In genomic region chr6:114145650-114146329, GRCm38 (mm10) we compare ENCODE assay signal across 32 mouse cellular contexts. TPM values are rescaled to one million over a fixed set of nuclear protein-coding genes. Genes with fewer than 3 reads are reported as not detected.
DNase-seq lines count a peak whose midpoint lies in the region; ATAC-seq and TF ChIP-seq lines count a peak whose summit lies in the region.
"Had no signal": no experiment of that assay in that cellular context is flagged by ENCODE, and none has a peak within 500 bp of the region (broad histone marks: within the 10 kb centered on the region; RNA-seq: fewer than 3 reads in every experiment).

No protein-coding gene starts in this region.

- 0 out of 2 replicates have a peak, but pooled peaks cover 4% of the 10 kb centered on the region for H3K27me3 ChIP-seq in liver, embryonic 12.5 days (replicated peaks)
- no peaks in the 10 kb centered on the region for H3K27me3 ChIP-seq in liver, postnatal 0 days (ENCODE audit: insufficient read depth, low read length)
- no peaks in the 10 kb centered on the region for H3K27me3 ChIP-seq in kidney, embryonic 16.5 days (ENCODE audit: insufficient read depth, low read length)
- H3K27me3 ChIP-seq: embryonic facial prominence, embryonic 13.5 days; forebrain, embryonic 13.5 days; neural tube, embryonic 12.5 days had no signal

- H3K4me2 ChIP-seq in liver, embryonic 12.5 days = no peak overlapping the region
- H3K4me2 ChIP-seq in liver, postnatal 0 days (ENCODE audit: low read depth, low read length) = no peak overlapping the region
- no peak overlapping the region for H3K4me2 ChIP-seq in kidney, embryonic 16.5 days (replicated peaks; ENCODE audit: low read depth, low read length)
- H3K4me2 ChIP-seq: embryonic facial prominence, embryonic 13.5 days; forebrain, embryonic 13.5 days; heart, embryonic 12.5 days; hindbrain, embryonic 14.5 days; kidney, embryonic 15.5 days; lung, embryonic 14.5 days; midbrain, embryonic 12.5 days; neural tube, embryonic 12.5 days had no signal

- no peak for TF ChIP-seq EP300 in liver, postnatal 0 days (IDR thresholded peaks at IDR 0.05; ENCODE audit: low read depth)

- no peak overlapping the region for H3K4me3 ChIP-seq in liver, embryonic 12.5 days
- H3K4me3 ChIP-seq in liver, postnatal 0 days (ENCODE audit: low read depth, low read length) = no peak overlapping the region
- H3K4me3 ChIP-seq in kidney, embryonic 16.5 days (ENCODE audit: low read length) = no peak overlapping the region
- H3K4me3 ChIP-seq: embryonic facial prominence, embryonic 13.5 days; erythroblast, embryonic 14.5 days; forebrain, embryonic 13.5 days; heart, embryonic 12.5 days; kidney, embryonic 15.5 days; midbrain, embryonic 12.5 days; myocyte; neural tube, embryonic 12.5 days had no signal

- H3K9ac ChIP-seq in liver, embryonic 12.5 days = no peak overlapping the region
- no peak overlapping the region for H3K9ac ChIP-seq in liver, postnatal 0 days (replicated peaks)
- no peak overlapping the region for H3K9ac ChIP-seq in kidney, embryonic 16.5 days (replicated peaks; ENCODE audit: low read length)
- H3K9ac ChIP-seq: embryonic facial prominence, embryonic 13.5 days; forebrain, embryonic 13.5 days; heart, embryonic 12.5 days; hindbrain, embryonic 14.5 days; kidney, embryonic 15.5 days; lung, embryonic 14.5 days; midbrain, embryonic 12.5 days; neural tube, embryonic 12.5 days had no signal

- peak; percentile 92 for ATAC-seq in liver, embryonic 12.5 days
- peak; percentile 51 for ATAC-seq in liver, postnatal 0 days
- no peak for ATAC-seq in kidney, embryonic 16.5 days (ENCODE audit: low FRiP score, low TSS enrichment)
- ATAC-seq: activated CD4-positive, CD25-positive, alpha-beta regulatory T cell, adult 4 months; forebrain, embryonic 13.5 days; intestine, postnatal 0 days had no signal

- peak; percentile 19 for DNase-seq in c-Kit-negative CD71-positive TER-119-positive erythroid progenitor cells, embryonic 14.5 days (ENCODE audit: low read depth, low spot score)
- peak; percentile 33 for DNase-seq in c-Kit-positive CD71-positive TER-119-positive erythroid progenitor cells, embryonic 14.5 days (ENCODE audit: low spot score)
- no peak for DNase-seq in liver, postnatal 0 days
- DNase-seq in yolk sac, embryonic 10.5 days (ENCODE audit: low spot score) = no peak
- no peak for DNase-seq in lung, postnatal 14 days
- DNase-seq: adrenal gland, adult 2 months; adrenal gland, postnatal 36 days; B cell, adult 2 months; cerebellum, adult 11-12 months; cerebellum, postnatal 10 days; gastrocnemius, postnatal 25 days; heart, adult 11 months; heart, postnatal 4 days; kidney, postnatal 36 days; left cerebral cortex, postnatal 4 days; lung, embryonic 14.5 days; right cerebral cortex, adult 18-20 months; thymus, postnatal 25 days had no signal

- no peaks in the 10 kb centered on the region for H3K4me1 ChIP-seq in liver, embryonic 12.5 days
- no peaks in the 10 kb centered on the region for H3K4me1 ChIP-seq in liver, postnatal 0 days (ENCODE audit: insufficient read depth)
- no peaks in the 10 kb centered on the region for H3K4me1 ChIP-seq in kidney, embryonic 16.5 days (ENCODE audit: insufficient read depth, low read length)
- H3K4me1 ChIP-seq: embryonic facial prominence, embryonic 13.5 days; heart, embryonic 12.5 days; kidney, embryonic 15.5 days; neural tube, embryonic 12.5 days had no signal

- no peak for TF ChIP-seq CTCF in liver, postnatal 0 days (IDR thresholded peaks at IDR 0.05; ENCODE audit: low read depth)

- WGBS in liver, embryonic 12.5 days (ENCODE audit: insufficient replicate concordance) = 58% methylated on average over 6 of the region's 6 CpGs
- 62% methylated on average over 6 of the region's 6 CpGs for WGBS in liver, postnatal 0 days (ENCODE audit: insufficient replicate concordance)
- 82% methylated on average over 6 of the region's 6 CpGs for WGBS in kidney, embryonic 16.5 days

- H3K27ac ChIP-seq in liver, embryonic 12.5 days = no peak overlapping the region
- H3K27ac ChIP-seq in liver, postnatal 0 days (ENCODE audit: low read depth) = no peak overlapping the region
- H3K27ac ChIP-seq in kidney, embryonic 16.5 days (ENCODE audit: low read length) = no peak overlapping the region
- H3K27ac ChIP-seq: embryonic facial prominence, embryonic 13.5 days; forebrain, embryonic 13.5 days; hindbrain, embryonic 14.5 days; kidney, embryonic 15.5 days; midbrain, embryonic 12.5 days; neural tube, embryonic 12.5 days had no signal

- no peaks in the 10 kb centered on the region for H3K36me3 ChIP-seq in liver, embryonic 12.5 days
- H3K36me3 ChIP-seq in liver, postnatal 0 days (replicated peaks; ENCODE audit: insufficient read depth, low read length) = no peaks in the 10 kb centered on the region
- H3K36me3 ChIP-seq in kidney, embryonic 16.5 days (ENCODE audit: insufficient read depth, low read length) = no peaks in the 10 kb centered on the region
- H3K36me3 ChIP-seq: embryonic facial prominence, embryonic 13.5 days; heart, embryonic 12.5 days; kidney, embryonic 15.5 days; midbrain, embryonic 12.5 days; neural tube, embryonic 12.5 days had no signal

- no peaks in the 10 kb centered on the region for H3K9me3 ChIP-seq in liver, embryonic 12.5 days (replicated peaks)
- no peaks in the 10 kb centered on the region for H3K9me3 ChIP-seq in liver, postnatal 0 days (ENCODE audit: low read length)
- H3K9me3 ChIP-seq in kidney, embryonic 16.5 days (ENCODE audit: low read length) = no peaks in the 10 kb centered on the region
- H3K9me3 ChIP-seq: embryonic facial prominence, embryonic 13.5 days; heart, embryonic 12.5 days; kidney, embryonic 15.5 days; midbrain, embryonic 12.5 days had no signal

RNA-seq across cellular contexts. Expression of gene Slc6a11, which starts 14.7 kb away (rescaled TPM):
- polyA plus RNA-seq in liver, embryonic 12.5 days (2016; fragmentation: Nextera tagmentation; extraction: Ambion mirVana) = not detected in 2 replicates
- polyA plus RNA-seq in liver, postnatal 0 days (2015; fragmentation: Nextera tagmentation; extraction: Ambion mirVana) = 0.04 and 0.05 TPM in 2 replicates
- 0.09 and 0.13 TPM in 2 replicates for polyA plus RNA-seq in kidney, embryonic 16.5 days (2015; fragmentation: Nextera tagmentation; extraction: Ambion mirVana)
- polyA plus RNA-seq: activated CD4-positive, CD25-positive, alpha-beta regulatory T cell, adult 4 months; erythroblast, embryonic 14.5 days; heart, embryonic 12.5 days; heart, postnatal 0 days; intestine, postnatal 0 days; myocyte had no signal

Comparison
In these comparisons a context has a peak if more than half of its experiments do, and no peak if none do; other contexts are left out.
1. DNase-seq: peak in c-Kit-negative CD71-positive TER-119-positive erythroid progenitor cells, embryonic 14.5 days (single experiment) and c-Kit-positive CD71-positive TER-119-positive erythroid progenitor cells, embryonic 14.5 days (single experiment); none in liver, postnatal 0 days (single experiment), yolk sac, embryonic 10.5 days (single experiment) and lung, postnatal 14 days (single experiment).